Mouse (Mus musculus): ENCODE measurements at regions not wholly inside any gene's neighbourhood (a gene's known extent, or its start where the extent isn't known, plus 50 kb on each side); places are given as distances from the start of the nearest gene placed in this dataset.

GRCm38 (mm10) chr1:75693231-75693914, 147.3 kb downstream of the Slc4a3 start:
- DNase-seq = peak; percentile 55 to 80

GRCm38 (mm10) chr1:75704832-75705650, 159.0 kb downstream of the Slc4a3 start:
- peak in 1 of 2 experiments; percentile 13 for DNase-seq

- DNase-seq = no peak
These were observed 160.1 kb downstream of the Slc4a3 start for GRCm38 (mm10) chr1:75706126-75706525.

- DNase-seq = no peak
These were observed 177.4 kb downstream of the Slc4a3 start for GRCm38 (mm10) chr1:75723431-75723830.

- DNase-seq = no peak
These were observed 179.3 kb downstream of the Slc4a3 start for GRCm38 (mm10) chr1:75725329-75725728.

GRCm38 (mm10) chr1:75728859-75729258, 182.8 kb downstream of the Slc4a3 start:
- peak; percentile 11 to 12 for DNase-seq

GRCm38 (mm10) chr1:75733791-75734190, 187.7 kb downstream of the Slc4a3 start:
- no peak for DNase-seq

- no peak for DNase-seq
These were observed 192.6 kb downstream of the Slc4a3 start for GRCm38 (mm10) chr1:75738651-75739050.

GRCm38 (mm10) chr1:75749665-75750221, 203.7 kb downstream of the Slc4a3 start:
- peak; percentile 21 to 22 for DNase-seq

GRCm38 (mm10) chr1:75772131-75772530, 226.1 kb downstream of the Slc4a3 start:
- no peak for DNase-seq

- no peak for DNase-seq
These were observed 226.9 kb downstream of the Slc4a3 start for GRCm38 (mm10) chr1:75773014-75773413.

- no peak for DNase-seq
These were observed 232.8 kb downstream of the Slc4a3 start for GRCm38 (mm10) chr1:75778889-75779288.

- DNase-seq = no peak
These were observed 237.1 kb downstream of the Slc4a3 start for GRCm38 (mm10) chr1:75783206-75783605.

- DNase-seq = peak; percentile 71
These were observed 240.2 kb downstream of the Slc4a3 start for GRCm38 (mm10) chr1:75786173-75786820.

- no peak for DNase-seq
These were observed 245.4 kb downstream of the Slc4a3 start for GRCm38 (mm10) chr1:75791509-75791908.

- no peak for DNase-seq
These were observed 251.7 kb downstream of the Slc4a3 start for GRCm38 (mm10) chr1:75797793-75798192.

- DNase-seq = peak in 1 of 2 experiments; percentile 14
These were observed 252.5 kb downstream of the Slc4a3 start for GRCm38 (mm10) chr1:75798375-75799099.

GRCm38 (mm10) chr1:75804473-75804872, 258.4 kb downstream of the Slc4a3 start:
- no peak for DNase-seq

GRCm38 (mm10) chr1:75812471-75812870, 266.4 kb downstream of the Slc4a3 start:
- no peak for DNase-seq

GRCm38 (mm10) chr1:75826202-75826601, 280.1 kb downstream of the Slc4a3 start:
- peak in 1 of 2 experiments; percentile 38 for DNase-seq

- DNase-seq = no peak
These were observed 287.2 kb downstream of the Slc4a3 start for GRCm38 (mm10) chr1:75833071-75833830.

- DNase-seq = no peak
These were observed 288.3 kb downstream of the Slc4a3 start for GRCm38 (mm10) chr1:75834361-75834760.
